Mouse (Mus musculus) embryonic facial prominence, embryonic 11.5 days (tissue): ENCODE measurements at regions not wholly inside any gene's neighbourhood (a gene's known extent, or its start where the extent isn't known, plus 50 kb on each side); places are given as distances from the start of the nearest gene placed in this dataset.
A peak's percentile ranks its signal among the peaks of the same experiment; 100 is the strongest.

ENCODE experiments used
- ATAC-seq: fragments of 200-750 bp; cut with Nextera tagmentation; replicated peaks from 2 replicates; pipeline ENCODE4 v1.8.0; 2017; ENCODE audit warnings: low read depth; ENCODE audit not compliant: insufficient number of reproducible peaks, low FRiP score, low TSS enrichment
- DNase-seq: peaks from one replicate; pipeline ENCODE4 v3.0.0-alpha.2; 2015; ENCODE audit warnings: low spot score
- H3K27ac ChIP-seq: fragments of 300-500 bp; sonication (generic); replicated peaks from 2 replicates; pipeline ENCODE4 v1.5.1; 2014; ENCODE audit warnings: mild to moderate bottlenecking, low read depth, low read length, control low read depth
- H3K27me3 ChIP-seq: fragments of 300-500 bp; sonication (generic); 2 replicates; pipeline ENCODE4 v1.6.1; 2014; ENCODE audit warnings: mild to moderate bottlenecking, low read length, moderate library complexity, mixed read lengths; ENCODE audit not compliant: control insufficient read depth, insufficient read depth
- H3K36me3 ChIP-seq: fragments of 300-500 bp; sonication (generic); replicated peaks from 2 replicates; pipeline ENCODE4 v1.6.1; 2014; ENCODE audit warnings: low read depth, mild to moderate bottlenecking, low read length, moderate library complexity, mixed read lengths; ENCODE audit not compliant: control insufficient read depth, insufficient read depth
- H3K4me1 ChIP-seq: fragments of 300-500 bp; sonication (generic); 2 replicates; pipeline ENCODE4 v1.6.1; 2014; ENCODE audit warnings: low read length, mixed read lengths; ENCODE audit not compliant: control insufficient read depth, insufficient read depth
- H3K4me2 ChIP-seq: fragments of 300-500 bp; sonication (generic); 2 replicates; pipeline ENCODE4 v1.6.1; 2014; ENCODE audit warnings: low read depth, mild to moderate bottlenecking, control low read depth, low read length, moderate library complexity
- H3K4me3 ChIP-seq: fragments of 300-500 bp; sonication (generic); 2 replicates; pipeline ENCODE4 v1.5.1; 2014; ENCODE audit warnings: low read depth, low read length, control low read depth
- H3K9ac ChIP-seq: fragments of 300-500 bp; sonication (generic); replicated peaks from 2 replicates; pipeline ENCODE4 v1.6.1; 2014; ENCODE audit warnings: mild to moderate bottlenecking, control low read depth, low read length
- H3K9me3 ChIP-seq: fragments of 300-500 bp; sonication (generic); replicated peaks from 2 replicates; pipeline ENCODE4 v1.6.1; 2016; ENCODE audit warnings: mild to moderate bottlenecking, low read length, inconsistent platforms, mixed read lengths; ENCODE audit not compliant: control insufficient read depth
- WGBS: fragments of 180-500 bp; shearing (Covaris S2); extraction: QIAGEN DNeasy Blood & Tissue Kit; methylation state at CpG from one replicate; pipeline ENCODE4 v1.1.7; 2014; 5-methylcytosine and 5-hydroxymethylcytosine counted together

- Histone ChIP-seq H3K4me3 (no peak overlapping the region), H3K9me3 (no peaks in the 10 kb centered on the region), H3K36me3 (no peaks in the 10 kb centered on the region), H3K4me1 (no peaks in the 10 kb centered on the region), H3K27ac (no peak overlapping the region), H3K9ac (no peak overlapping the region), H3K27me3 (no peaks in the 10 kb centered on the region), H3K4me2 (no peak overlapping the region)
- DNase-seq (no peak), ATAC-seq (no peak)
- 70% methylated on average over 8 of the region's 8 CpGs for WGBS
Observed at GRCm38 (mm10) chr13:112090737-112091136, 197.5 kb upstream of the Ankrd55 start.

DNA sequence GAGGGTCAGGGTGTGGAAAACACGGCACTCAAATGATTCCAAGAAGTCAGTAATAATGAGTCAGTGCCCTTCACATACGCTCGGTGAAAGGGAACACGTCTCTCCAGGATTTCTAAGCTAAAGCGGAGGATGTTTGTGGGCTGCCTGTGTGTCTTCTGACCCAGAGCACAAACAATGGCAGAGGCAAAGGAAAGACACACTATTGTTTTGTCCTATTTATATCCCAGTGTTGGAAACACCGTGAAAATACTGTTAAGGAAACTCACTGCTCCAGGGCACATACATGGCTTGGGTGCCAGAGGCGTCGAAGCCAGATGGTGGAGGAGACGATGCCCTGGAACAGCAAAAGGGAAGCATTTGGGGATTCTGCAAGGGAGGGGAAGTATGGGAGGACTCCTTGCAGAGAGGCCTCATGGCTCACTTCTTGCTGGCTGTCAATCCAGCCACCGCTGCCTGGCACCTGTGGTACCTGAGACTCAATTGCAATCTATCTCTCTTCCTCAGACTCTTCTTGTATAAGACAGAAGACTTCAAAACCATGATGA lies 192.6 kb upstream of the Ankrd55 start:
- Histone ChIP-seq H3K36me3 (no peaks in the 10 kb centered on the region), H3K27ac (no peak overlapping the region), H3K4me2 (no peak overlapping the region), H3K4me3 (no peak overlapping the region), H3K4me1 (peaks cover 4% of the 10 kb centered on the region; the same call in 1 of the 2 replicates), H3K9ac (no peak overlapping the region), H3K9me3 (no peaks in the 10 kb centered on the region), H3K27me3 (no peaks in the 10 kb centered on the region)
- ATAC-seq (no peak), DNase-seq (no peak)
- WGBS: 74% methylated on average over 10 of the region's 10 CpGs

DNA sequence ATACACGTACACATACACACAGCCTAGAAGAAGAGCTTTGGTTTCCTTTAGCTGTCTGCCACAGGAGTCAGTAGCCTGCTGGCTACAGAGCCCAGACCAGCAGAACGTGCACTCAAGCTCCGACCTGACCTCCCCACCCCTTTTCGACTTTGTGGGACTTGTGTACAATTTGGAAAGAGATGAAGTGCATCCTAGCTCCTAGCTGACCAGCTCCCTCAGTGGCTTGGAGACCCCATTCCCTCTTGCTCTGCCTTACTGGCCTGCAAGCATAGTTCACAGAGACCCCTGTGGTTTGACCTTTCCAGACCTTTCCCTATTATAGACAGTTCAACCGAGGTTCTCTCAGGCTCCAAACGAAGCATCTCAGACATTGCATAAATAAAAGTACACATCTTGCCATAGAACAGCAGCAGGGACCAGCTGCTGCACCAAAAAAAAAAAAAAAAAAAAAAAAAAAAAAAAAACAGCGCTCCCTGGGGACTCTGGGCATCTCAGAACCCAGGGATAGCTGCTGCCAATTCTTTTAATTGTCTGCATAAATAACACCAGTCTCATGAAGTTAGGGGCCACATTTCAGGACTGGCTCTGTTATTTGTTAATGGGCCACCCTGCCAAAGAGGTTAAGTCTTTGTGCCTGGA lies 188.2 kb upstream of the Ankrd55 start:
- no peak for DNase-seq
- no peaks in the 10 kb centered on the region for H3K9me3 ChIP-seq
- peak overlapping the region; percentile 41 for H3K4me3 ChIP-seq
- 34% methylated on average over 7 of the region's 7 CpGs for WGBS
- ATAC-seq: no peak
- H3K27me3 ChIP-seq: no peaks in the 10 kb centered on the region
- no peak overlapping the region for H3K27ac ChIP-seq
- H3K4me1 ChIP-seq: peaks cover 4% of the 10 kb centered on the region; the same call in 1 of the 2 replicates
- no peaks in the 10 kb centered on the region for H3K36me3 ChIP-seq
- H3K9ac ChIP-seq: no peak overlapping the region; the same call in 1 of the 2 replicates
- peak overlapping the region; percentile 87 for H3K4me2 ChIP-seq

DNA sequence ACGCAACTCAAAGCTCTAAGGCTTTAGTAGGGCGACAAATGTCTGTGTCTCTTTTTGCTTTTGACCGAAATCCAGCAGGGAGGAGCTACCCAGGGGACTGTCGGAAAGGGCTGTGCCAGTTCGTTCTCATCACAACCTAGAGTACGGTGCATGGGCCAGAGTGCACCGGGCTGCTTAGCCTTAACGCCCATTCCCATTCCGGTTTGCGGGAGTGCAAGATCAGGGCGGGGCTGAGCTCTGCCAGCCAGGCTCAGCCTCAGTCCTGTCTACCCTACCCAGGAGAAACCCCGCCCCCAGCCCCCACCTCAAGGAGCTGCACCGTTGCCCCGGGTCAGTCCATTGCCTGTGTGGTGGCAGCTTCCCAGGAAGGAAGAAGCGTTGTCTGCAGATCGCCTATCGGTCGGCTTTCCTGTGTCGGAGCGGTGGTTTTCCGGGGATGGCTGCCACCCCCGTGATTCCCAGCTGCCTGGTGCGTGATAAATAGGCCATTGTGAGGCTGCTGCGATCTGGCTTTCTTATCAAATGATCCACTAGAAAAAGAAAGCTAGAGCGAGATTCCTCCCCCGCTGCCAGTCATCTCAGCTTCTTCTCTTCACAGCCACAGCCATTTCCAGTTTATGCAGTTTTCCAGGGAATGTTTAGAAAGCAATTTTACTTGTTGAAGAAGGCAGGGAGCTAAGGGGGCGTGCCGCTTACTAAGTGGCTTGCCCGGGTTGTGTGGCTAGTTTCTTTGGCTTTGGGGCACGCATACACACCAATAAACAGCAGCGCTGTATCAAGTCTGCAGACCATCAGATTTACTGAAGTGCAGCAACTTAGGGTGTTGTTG lies 187.4 kb upstream of the Ankrd55 start:
- ATAC-seq (peak; percentile 86), DNase-seq (peak; percentile 71)
- H3K27ac ChIP-seq: no peak overlapping the region
- peak overlapping the region; percentile 58 for H3K9ac ChIP-seq
- H3K36me3 ChIP-seq: no peaks in the 10 kb centered on the region
- H3K27me3 ChIP-seq: no peaks in the 10 kb centered on the region
- 2% methylated on average over 31 of the region's 31 CpGs for WGBS
- H3K4me3 ChIP-seq: peak overlapping the region; percentile 41
- peaks cover 4% of the 10 kb centered on the region; the same call in 1 of the 2 replicates for H3K4me1 ChIP-seq
- H3K4me2 ChIP-seq: peak overlapping the region; percentile 87
- H3K9me3 ChIP-seq: no peaks in the 10 kb centered on the region

- peaks cover 4% of the 10 kb centered on the region; the same call in 1 of the 2 replicates for H3K4me1 ChIP-seq
- no peaks in the 10 kb centered on the region for H3K36me3 ChIP-seq
- H3K4me2 ChIP-seq: peak overlapping the region; percentile 87
- H3K9ac ChIP-seq: no peak overlapping the region; the same call in 1 of the 2 replicates
- DNase-seq (peak; percentile 28), ATAC-seq (no peak)
- 42% methylated on average over 5 of the region's 5 CpGs for WGBS
- H3K27me3 ChIP-seq: no peaks in the 10 kb centered on the region
- no peak overlapping the region for H3K27ac ChIP-seq
- H3K9me3 ChIP-seq: no peaks in the 10 kb centered on the region
- H3K4me3 ChIP-seq: no peak overlapping the region
Observed at GRCm38 (mm10) chr13:112101421-112101756, 186.9 kb upstream of the Ankrd55 start.

GRCm38 (mm10) chr13:112105953-112106352 lies 182.3 kb upstream of the Ankrd55 start:
- 86% methylated on average over 3 of the region's 3 CpGs for WGBS
- no peak overlapping the region for H3K4me3 ChIP-seq
- no peaks in the 10 kb centered on the region for H3K4me1 ChIP-seq
- no peaks in the 10 kb centered on the region for H3K27me3 ChIP-seq
- no peak overlapping the region for H3K9ac ChIP-seq
- H3K9me3 ChIP-seq: no peaks in the 10 kb centered on the region
- no peaks in the 10 kb centered on the region for H3K36me3 ChIP-seq
- ATAC-seq: no peak
- H3K27ac ChIP-seq: no peak overlapping the region
- no peak overlapping the region for H3K4me2 ChIP-seq
- no peak for DNase-seq

- H3K9me3 ChIP-seq: no peaks in the 10 kb centered on the region
- no peak overlapping the region for H3K4me3 ChIP-seq
- no peak for ATAC-seq
- H3K4me2 ChIP-seq: no peak overlapping the region
- H3K27me3 ChIP-seq: no peaks in the 10 kb centered on the region
- WGBS: 83% methylated on average over 7 of the region's 7 CpGs
- H3K36me3 ChIP-seq: no peaks in the 10 kb centered on the region
- no peak overlapping the region for H3K9ac ChIP-seq
- DNase-seq: no peak
- H3K4me1 ChIP-seq: no peaks in the 10 kb centered on the region
- no peak overlapping the region for H3K27ac ChIP-seq
Observed at GRCm38 (mm10) chr13:112114741-112115201, 173.5 kb upstream of the Ankrd55 start.
